Mouse (Mus musculus) cerebellum, adult 11 months (tissue): ENCODE data around the gene Prune2.

Experiments used
- DNase-seq: peaks from one replicate; pipeline ENCODE4 v3.0.0; 2022

Gene Prune2

GRCm38 (mm10) chr19:17210541-17210940 is 254.6 kb downstream of the Prune2 start:
- no peak for DNase-seq

DNA sequence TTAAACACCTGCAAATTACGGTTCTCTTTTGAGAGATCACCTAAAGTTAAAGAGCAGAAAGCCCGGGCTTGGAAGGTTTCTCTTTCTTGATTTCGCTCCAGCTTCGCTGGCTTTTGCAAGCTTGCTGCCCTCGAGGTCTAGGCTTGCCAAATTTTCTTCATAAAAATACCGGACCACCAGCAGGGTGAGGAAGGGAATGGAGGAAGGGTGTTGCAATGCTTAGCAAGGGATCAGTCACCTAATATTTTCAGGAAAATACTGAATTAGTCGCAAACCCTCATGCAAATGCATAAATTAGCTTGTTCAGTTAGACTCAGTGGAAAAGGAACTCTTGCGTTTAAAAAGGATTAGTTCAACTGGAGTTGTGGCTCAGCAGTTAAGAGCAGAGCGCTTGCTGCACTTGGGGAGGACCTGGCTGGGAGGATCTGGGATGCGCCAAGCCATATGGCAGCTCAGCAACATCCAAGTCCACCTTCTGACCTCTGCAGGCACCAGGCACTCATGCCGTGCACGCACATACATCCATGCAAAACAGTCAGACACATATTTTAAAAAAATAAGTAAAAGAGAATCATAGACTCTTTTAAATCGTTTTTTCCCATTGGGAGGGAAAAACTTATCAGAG is 259.1 kb downstream of the Prune2 start:
- peak; percentile 54 for DNase-seq

- no peak for DNase-seq
These were observed 262.3 kb downstream of the Prune2 start for GRCm38 (mm10) chr19:17218195-17218594.

- no peak for DNase-seq
These were observed 267.9 kb downstream of the Prune2 start for GRCm38 (mm10) chr19:17223801-17224200.

GRCm38 (mm10) chr19:17225570-17226083 is 269.7 kb downstream of the Prune2 start:
- DNase-seq, result no peak

DNA sequence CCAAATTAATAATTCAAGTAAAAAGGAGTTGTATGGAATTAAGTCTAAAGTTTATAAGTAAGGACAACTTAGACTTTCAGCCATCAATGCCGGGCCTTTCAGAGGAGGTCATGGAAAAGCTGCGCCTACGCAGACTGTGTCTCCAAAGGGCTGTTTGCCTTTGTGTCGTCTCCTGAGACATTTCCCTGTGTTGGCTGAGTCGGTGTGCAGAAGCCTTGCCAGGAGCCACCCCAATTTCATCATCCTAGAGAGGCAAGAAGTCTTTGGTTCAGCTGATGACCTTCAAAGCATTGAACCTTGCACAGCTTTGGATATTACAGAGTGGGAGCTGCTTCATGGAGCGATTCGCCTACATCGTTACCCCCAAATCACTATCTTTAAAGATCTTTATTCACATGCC is 270.2 kb downstream of the Prune2 start:
- no peak for DNase-seq

GRCm38 (mm10) chr19:17230013-17230412 is 274.1 kb downstream of the Prune2 start:
- no peak for DNase-seq

DNA sequence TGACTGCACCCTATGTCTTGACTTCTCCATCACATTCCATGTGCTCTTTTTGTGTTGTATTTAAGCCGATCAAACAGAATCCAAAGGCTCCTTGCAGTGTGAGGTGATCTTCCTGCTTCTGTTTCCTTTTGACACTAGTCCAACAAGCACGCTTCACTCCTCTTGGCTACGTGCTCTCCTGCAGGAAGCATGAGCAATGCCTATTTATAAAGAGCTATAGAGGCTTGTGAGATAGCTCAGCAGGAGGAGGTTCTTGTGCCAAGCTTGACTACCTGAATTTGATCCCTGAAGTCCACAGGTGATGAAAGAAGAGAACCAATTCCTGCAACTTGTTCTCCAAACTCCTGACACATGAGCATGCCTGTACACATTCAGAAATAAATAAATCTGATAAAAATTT is 282.6 kb downstream of the Prune2 start:
- DNase-seq, result peak; percentile 64

DNA sequence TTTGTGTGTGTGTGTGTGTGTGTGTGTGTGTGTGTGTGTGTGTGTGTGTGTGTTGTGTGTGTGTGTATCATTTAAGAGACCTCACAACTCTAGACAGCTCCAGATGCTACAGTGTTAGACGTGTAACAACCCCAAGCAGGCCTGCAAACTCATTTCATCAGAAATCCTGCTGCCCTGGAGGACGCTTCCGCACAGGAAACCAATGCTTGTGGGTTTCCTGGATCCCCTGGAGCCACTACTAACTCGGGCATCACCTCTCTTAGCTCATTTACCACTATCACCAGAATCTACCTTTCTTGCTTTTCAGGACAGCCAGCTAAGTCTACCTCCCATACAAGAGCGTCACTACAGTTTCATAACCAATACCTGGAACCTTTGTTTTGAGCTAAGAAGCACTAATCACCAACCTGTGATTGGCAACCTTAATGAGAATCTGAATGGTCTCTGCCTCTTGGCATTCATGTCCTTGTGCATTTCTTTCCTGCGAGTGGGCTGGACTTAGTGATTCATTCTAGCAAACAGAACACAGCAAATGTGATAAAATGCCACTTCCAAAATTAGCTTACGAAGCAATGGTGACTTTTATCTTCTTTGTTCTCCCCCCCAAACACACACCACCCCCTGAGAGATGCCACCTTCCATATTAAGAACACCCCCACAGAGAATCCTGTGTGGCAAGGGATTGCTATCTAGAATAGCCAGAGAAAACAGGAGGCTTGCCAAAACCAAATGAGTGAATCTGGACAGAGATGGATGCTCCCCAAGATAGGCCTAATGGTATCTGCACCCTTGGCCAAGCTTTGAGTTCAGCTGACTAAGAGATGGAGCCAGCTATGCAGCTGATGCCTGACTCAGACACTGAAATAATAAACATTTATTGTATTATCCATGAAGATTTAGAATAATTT is 284.5 kb downstream of the Prune2 start:
- DNase-seq, result peak; percentile 59

GRCm38 (mm10) chr19:17241206-17241605 is 285.3 kb downstream of the Prune2 start:
- no peak for DNase-seq

DNA sequence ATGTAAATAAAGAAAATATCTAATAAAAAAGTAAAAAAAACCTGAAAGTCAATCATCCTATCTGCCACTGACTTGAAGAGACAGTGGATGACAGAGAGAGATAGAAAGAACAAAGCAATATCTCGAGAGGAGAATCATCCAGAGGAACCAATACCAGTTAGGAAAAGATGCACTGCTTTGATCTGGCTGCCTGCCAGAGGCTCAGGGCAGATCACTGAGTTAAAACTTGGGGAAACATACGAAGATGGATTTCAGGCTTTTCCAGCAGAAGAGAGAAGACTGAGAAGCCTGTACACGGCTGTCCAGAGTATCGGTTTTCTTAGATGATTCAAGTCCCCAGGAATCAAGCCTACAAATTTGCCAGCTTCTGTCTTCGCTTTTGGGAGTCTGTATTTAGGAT is 287.0 kb downstream of the Prune2 start:
- no peak for DNase-seq

DNA sequence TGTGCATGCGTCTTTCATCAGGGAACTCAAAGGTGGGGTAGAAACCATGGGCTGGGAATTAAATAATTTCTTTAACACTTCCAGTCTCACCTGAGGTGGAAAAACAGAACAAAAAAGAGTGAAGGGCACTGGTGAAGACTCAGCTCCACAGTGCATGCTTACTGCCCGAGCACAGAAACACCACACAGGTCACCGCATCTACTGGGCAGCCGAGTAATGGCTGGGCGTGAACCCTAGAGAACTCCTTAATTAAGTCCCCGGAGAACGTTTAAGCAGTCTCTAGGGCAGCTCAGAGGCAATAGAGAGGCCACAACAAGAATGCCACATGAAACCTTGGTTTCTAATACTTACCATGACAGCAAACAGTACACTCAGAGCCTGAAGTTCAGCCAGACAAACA is 288.6 kb downstream of the Prune2 start:
- DNase-seq, result no peak

GRCm38 (mm10) chr19:17247352-17247925 is 291.5 kb downstream of the Prune2 start:
- DNase-seq, result no peak

DNA sequence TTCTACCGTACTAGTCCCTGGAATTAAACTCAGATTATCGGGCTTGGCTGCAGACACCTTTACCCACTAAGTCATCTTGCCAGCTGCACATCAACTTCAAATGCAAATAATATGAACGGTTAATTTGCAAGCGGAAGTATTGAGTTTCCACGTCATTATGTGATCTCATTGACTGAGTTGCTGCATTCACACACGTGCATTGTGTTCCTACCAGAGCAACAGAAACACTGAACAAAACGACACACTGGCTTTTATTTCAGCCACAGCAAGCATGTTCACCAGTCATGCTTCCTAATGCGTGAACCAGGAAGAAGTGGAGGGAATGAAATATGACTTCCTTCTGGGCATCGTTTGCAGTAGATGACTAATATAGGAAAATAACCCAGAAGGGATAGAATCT is 293.8 kb downstream of the Prune2 start:
- no peak for DNase-seq

GRCm38 (mm10) chr19:17250801-17251200 is 294.9 kb downstream of the Prune2 start:
- no peak for DNase-seq

DNA sequence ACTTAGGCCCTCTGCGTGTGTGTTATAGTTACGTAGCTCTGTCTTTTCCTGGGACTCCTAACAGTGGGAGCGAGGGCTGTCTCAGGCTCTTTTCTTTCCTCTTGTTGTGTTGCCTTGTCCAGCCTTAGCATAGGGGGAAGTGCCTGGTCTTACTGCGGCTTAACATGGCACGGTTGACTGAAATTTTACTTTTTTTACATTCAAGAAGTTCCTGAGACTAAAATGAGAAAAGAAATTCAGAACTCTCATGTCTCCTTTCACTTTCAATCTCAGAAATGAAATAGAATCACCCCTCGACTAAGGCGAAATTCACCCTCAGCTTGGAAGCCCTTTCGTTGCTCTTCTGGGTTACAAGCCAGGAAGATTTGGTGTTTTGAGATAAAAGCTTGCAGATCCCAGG is 295.5 kb downstream of the Prune2 start:
- no peak for DNase-seq

DNA sequence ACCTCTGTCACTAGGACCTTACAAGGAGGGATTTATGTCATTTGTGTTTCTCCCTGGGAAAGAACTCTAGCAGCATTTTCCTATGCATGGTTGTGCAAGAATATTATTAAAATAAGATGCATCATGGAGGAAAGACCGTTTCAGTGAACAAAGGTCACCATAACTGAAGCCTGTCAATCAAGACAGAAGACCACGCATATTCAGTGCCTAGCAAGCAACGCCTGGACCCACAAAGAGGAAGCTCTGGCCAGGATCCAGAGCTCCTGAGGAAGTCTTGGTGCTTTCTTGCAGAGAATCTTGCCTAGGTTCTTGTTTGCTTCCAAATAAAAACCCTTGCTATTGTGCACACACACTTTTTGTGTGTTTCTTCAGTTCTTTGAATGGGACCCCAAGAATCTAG is 296.9 kb downstream of the Prune2 start:
- no peak for DNase-seq

DNA sequence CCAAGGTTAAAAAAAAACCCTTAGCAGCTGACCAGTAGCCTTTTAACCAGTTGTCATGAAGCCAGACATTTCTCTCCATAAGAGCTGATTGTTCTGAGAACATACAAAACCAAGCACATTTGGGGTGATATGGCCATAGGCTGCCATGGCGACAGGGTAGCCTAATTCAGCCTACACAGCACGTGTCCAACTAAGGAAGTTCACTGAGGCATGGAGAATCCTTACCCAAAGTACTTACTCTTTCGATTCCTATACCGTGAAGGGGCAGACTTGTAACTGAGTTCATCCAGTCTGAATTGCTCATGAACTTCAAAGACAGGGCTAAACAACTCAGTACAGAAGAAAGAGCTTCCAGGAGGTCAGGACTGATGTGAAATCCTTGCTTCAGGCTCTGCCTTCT is 299.6 kb downstream of the Prune2 start:
- no peak for DNase-seq

DNA sequence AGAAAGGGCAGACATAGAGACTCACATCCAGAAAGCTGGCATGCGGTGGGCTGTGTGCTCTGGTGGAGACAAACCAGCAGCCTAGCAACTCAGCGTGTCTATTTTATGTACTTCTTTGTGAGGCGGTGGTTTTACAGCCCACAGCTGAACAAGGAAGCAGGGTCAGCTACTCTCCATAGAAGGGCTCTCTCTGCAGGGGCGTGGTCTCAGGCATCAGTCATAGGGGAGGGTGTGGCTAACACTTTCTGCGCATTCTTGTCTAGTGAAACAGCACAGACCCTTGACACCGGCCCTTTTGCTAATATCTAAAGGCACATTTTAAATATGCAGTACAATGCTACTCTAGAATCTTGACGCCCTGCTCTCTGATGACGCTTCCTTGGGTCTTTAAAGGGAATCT is 300.5 kb downstream of the Prune2 start:
- no peak for DNase-seq

DNA sequence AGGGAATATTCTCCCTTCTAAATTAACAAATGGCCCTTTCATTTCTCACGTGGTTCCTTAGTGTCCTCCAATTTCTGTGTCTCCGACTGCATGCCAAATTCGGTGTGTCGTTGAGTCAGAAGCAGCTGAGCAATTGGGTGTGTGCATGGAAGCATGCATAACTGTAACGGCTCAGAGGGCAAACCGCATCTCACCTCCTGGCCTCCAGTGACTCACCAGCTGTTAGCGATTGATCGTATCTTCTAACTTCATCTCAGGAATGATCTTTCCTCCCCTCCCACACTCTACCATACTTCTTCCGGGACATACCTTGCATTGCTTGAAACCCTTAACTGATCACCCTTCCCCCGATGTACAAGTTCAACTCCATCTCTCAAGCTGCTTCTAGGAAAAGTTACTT is 300.9 kb downstream of the Prune2 start:
- no peak for DNase-seq

GRCm38 (mm10) chr19:17263181-17263580 is 307.3 kb downstream of the Prune2 start:
- DNase-seq, result no peak

- no peak for DNase-seq
These were observed 307.9 kb downstream of the Prune2 start for GRCm38 (mm10) chr19:17263679-17264370.
